Mouse (Mus musculus): ENCODE measurements around the gene Svep1.

Svep1 gene

GRCm38 (mm10) chr4:58169918-58170317, 36.7 kb downstream of the Svep1 start:
- DNase-seq: no peak

GRCm38 (mm10) chr4:58168366-58168765, 38.3 kb downstream of the Svep1 start:
- DNase-seq: no peak

GRCm38 (mm10) chr4:58165711-58166110, 40.9 kb downstream of the Svep1 start:
- no peak for DNase-seq

GRCm38 (mm10) chr4:58161901-58162300, 44.8 kb downstream of the Svep1 start:
- DNase-seq: no peak

- no peak for DNase-seq
Measured at GRCm38 (mm10) chr4:58159564-58159963, 47.1 kb downstream of the Svep1 start.

GRCm38 (mm10) chr4:58150301-58150700, 56.4 kb downstream of the Svep1 start:
- DNase-seq: no peak

- no peak for DNase-seq
Measured at GRCm38 (mm10) chr4:58149186-58149585, 57.5 kb downstream of the Svep1 start.

- no peak for DNase-seq
Measured at GRCm38 (mm10) chr4:58148547-58148946, 58.1 kb downstream of the Svep1 start.

- no peak for DNase-seq
Measured at GRCm38 (mm10) chr4:58146676-58147075, 60.0 kb downstream of the Svep1 start.

- no peak for DNase-seq
Measured at GRCm38 (mm10) chr4:58139764-58140556, 66.7 kb downstream of the Svep1 start.

GRCm38 (mm10) chr4:58139241-58139640, 67.4 kb downstream of the Svep1 start:
- DNase-seq: no peak

GRCm38 (mm10) chr4:58133610-58134309, 72.9 kb downstream of the Svep1 start:
- DNase-seq: no peak

- no peak for DNase-seq
Measured at GRCm38 (mm10) chr4:58129844-58130243, 76.8 kb downstream of the Svep1 start.

GRCm38 (mm10) chr4:58127024-58127423, 79.6 kb downstream of the Svep1 start:
- no peak for DNase-seq

- DNase-seq: no peak
Measured at GRCm38 (mm10) chr4:58115452-58115851, 91.2 kb downstream of the Svep1 start.

GRCm38 (mm10) chr4:58111008-58111407, 95.7 kb downstream of the Svep1 start:
- no peak for DNase-seq

GRCm38 (mm10) chr4:58109793-58110192, 96.9 kb downstream of the Svep1 start:
- DNase-seq: no peak

- no peak for DNase-seq
Measured at GRCm38 (mm10) chr4:58108364-58108763, 98.3 kb downstream of the Svep1 start.

GRCm38 (mm10) chr4:58097732-58098131, 108.9 kb downstream of the Svep1 start:
- no peak for DNase-seq

GRCm38 (mm10) chr4:58086738-58087137, 119.9 kb downstream of the Svep1 start:
- no peak for DNase-seq

GRCm38 (mm10) chr4:58086151-58086550, 120.5 kb downstream of the Svep1 start:
- DNase-seq: no peak

GRCm38 (mm10) chr4:58085340-58085739, 121.3 kb downstream of the Svep1 start:
- no peak for DNase-seq

GRCm38 (mm10) chr4:58084155-58084554, 122.5 kb downstream of the Svep1 start:
- DNase-seq: no peak

GRCm38 (mm10) chr4:58082588-58082987, 124.1 kb downstream of the Svep1 start:
- peak; percentile 57 for DNase-seq

Measured in right cerebral cortex, adult 18-20 months (tissue).